Mouse (Mus musculus) heart, embryonic 14.5 days (tissue): Measurements from ENCODE around the gene Ryk. TPM values are rescaled to one million over a fixed set of nuclear protein-coding genes. Genes with fewer than 3 reads are reported as not detected.

ENCODE experiments used
- ATAC-seq: fragments of 200-750 bp; cut with Nextera tagmentation; 2 replicates; pipeline ENCODE4 v1.8.0; 2017; ENCODE audit warnings: low read depth, moderate TSS enrichment; ENCODE audit not compliant: insufficient number of reproducible peaks, insufficient read depth, low FRiP score
- H3K27ac ChIP-seq, 2 experiments: fragments of 200-500 bp in 1 of 2; fragments of 300-500 bp in 1 of 2; sonication (generic) in 1 of 2; replicated peaks in 1 of 2; 2 replicates each; pipeline ENCODE4 v1.5.1; 2012 to 2014; ENCODE audit warnings: low read depth in 2 of 2, low read length in 2 of 2, control low read depth in 1 of 2, mild to moderate bottlenecking in 1 of 2, mixed read lengths in 1 of 2; ENCODE audit not compliant: control insufficient read depth in 1 of 2, insufficient read depth in 1 of 2
- H3K27me3 ChIP-seq: fragments of 300-500 bp; sonication (generic); 2 replicates; pipeline ENCODE4 v1.6.1; 2014; ENCODE audit warnings: mild to moderate bottlenecking, low read length, control low read depth; ENCODE audit not compliant: control insufficient read depth, insufficient read depth
- H3K36me3 ChIP-seq: fragments of 300-500 bp; sonication (generic); 2 replicates; pipeline ENCODE4 v1.6.1; 2014; ENCODE audit warnings: mild to moderate bottlenecking, control low read depth, low read length, mixed read lengths; ENCODE audit not compliant: control insufficient read depth, insufficient read depth
- H3K4me1 ChIP-seq, 2 experiments: fragments of 200-500 bp in 1 of 2; fragments of 300-500 bp in 1 of 2; sonication (generic) in 1 of 2; 2 replicates each; pipeline ENCODE4 v1.6.1; 2012 to 2014; ENCODE audit warnings: low read length in 2 of 2, control low read depth in 1 of 2, mixed read lengths in 1 of 2; ENCODE audit not compliant: control insufficient read depth in 2 of 2, insufficient read depth in 2 of 2
- H3K4me2 ChIP-seq: fragments of 300-500 bp; sonication (generic); 2 replicates; pipeline ENCODE4 v1.6.1; 2014; ENCODE audit warnings: mild to moderate bottlenecking, low read length
- H3K4me3 ChIP-seq, 2 experiments: fragments of 200-500 bp in 1 of 2; fragments of 300-500 bp in 1 of 2; sonication (generic) in 1 of 2; 2 replicates each; pipeline ENCODE4 v1.5.1; 2012 to 2014; ENCODE audit warnings: low read length in 2 of 2, mild to moderate bottlenecking in 2 of 2, control low read depth in 1 of 2, low read depth in 1 of 2, moderate library complexity in 1 of 2; ENCODE audit not compliant: control insufficient read depth in 1 of 2, insufficient read depth in 1 of 2
- H3K9ac ChIP-seq: fragments of 300-500 bp; sonication (generic); 2 replicates; pipeline ENCODE4 v1.6.1; 2014; ENCODE audit warnings: mild to moderate bottlenecking, low read length
- H3K9me3 ChIP-seq: fragments of 300-500 bp; sonication (generic); 2 replicates; pipeline ENCODE4 v1.6.1; 2016; ENCODE audit warnings: low read length, control low read depth; ENCODE audit not compliant: control insufficient read depth
- WGBS: fragments of 180-500 bp; shearing (Covaris S2); extraction: QIAGEN DNeasy Blood & Tissue Kit; methylation state at CpG from one replicate; pipeline ENCODE4 v1.1.7; 2014; 5-methylcytosine and 5-hydroxymethylcytosine counted together
- polyA plus RNA-seq: library from polyadenylated mRNA; unstranded; fragments of >200 nt; fragmentation: Nextera tagmentation; extraction: Ambion mirVana; gene quantifications from 2 replicates; pipeline ENCODE4 v1.2.1, GENCODE M21; 2014

The Ryk gene
- polyA plus RNA-seq, 1 experiment from 2014 or later = 28.3 TPM

DNA sequence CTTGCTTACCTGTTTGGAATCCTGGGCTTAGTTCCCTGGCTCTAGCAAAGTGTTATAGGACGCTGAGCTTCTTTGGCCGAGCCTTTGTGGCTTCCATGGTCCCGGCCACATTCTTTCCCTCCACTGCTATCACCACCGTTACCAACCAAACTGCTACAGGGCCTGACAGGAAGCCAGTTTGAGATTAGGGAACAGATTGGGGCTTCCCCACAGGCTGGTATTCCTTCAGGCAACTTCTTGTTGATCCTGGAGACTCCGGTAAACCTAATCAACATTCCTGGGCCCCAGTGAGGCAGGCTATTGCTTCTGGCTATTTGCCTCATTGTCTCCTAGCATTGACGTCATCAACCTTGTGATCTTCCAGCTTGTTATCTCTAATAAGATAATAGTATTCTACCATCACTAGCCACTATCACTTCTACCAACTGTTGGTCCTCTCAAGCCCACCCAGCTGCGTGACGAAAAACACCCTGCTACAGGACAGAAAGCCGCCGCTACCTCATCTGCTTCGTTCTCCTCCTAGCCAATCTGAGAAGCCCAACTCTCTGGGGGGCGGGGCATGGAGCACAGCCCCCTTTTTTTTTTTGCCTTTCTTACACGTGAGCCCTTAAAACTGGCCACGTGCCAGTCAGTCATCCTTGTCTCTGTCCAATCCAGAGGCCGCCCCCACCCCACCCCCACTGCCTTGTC, 90.1 kb downstream of the Ryk start:
- no peaks in the 10 kb centered on the region for H3K9me3 ChIP-seq
- 0 out of 2 replicates have a peak, but pooled peaks have one; percentile 52 for ATAC-seq
- 0 out of 2 replicates have a peak overlapping the region, but pooled peaks have one; percentile 9 for H3K4me2 ChIP-seq
- no peaks in the 10 kb centered on the region for H3K27me3 ChIP-seq
- peaks cover 17 to 18% of the 10 kb centered on the region in 2 experiments for H3K4me1 ChIP-seq
- no peak overlapping the region for H3K9ac ChIP-seq
- peak overlapping the region in 1 of 2 experiments; percentile 26; a peak in 1 of 4 replicates for H3K27ac ChIP-seq
- H3K36me3 ChIP-seq = no peaks in the 10 kb centered on the region
- no peak overlapping the region for H3K4me3 ChIP-seq
- WGBS = 33% methylated on average over 15 of the region's 15 CpGs

DNA sequence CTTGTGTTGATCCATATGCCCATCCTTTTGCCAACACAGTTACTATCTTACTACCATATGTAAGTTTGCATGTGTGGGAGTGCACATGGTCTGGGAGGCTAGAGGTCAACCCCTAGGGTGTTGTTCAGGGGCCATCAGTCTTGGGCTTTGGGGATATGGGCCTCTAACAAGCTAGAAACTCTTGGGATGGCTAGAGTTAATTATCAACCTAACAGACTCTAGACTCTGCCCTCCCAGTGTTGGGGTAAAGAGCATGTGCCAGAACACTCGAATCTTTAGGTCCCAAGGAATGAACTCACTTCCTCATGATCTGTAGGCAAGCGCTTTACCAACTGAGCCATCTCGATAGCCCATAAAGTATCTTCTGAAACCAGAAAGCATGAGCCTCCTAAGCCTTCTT, 91.4 kb downstream of the Ryk start:
- no peak for ATAC-seq
- Histone ChIP-seq H3K4me2 (no peak overlapping the region), H3K27ac (no peak overlapping the region), H3K27me3 (no peaks in the 10 kb centered on the region), H3K4me3 (no peak overlapping the region), H3K9me3 (no peaks in the 10 kb centered on the region), H3K36me3 (no peaks in the 10 kb centered on the region), H3K4me1 (peaks cover 17 to 18% of the 10 kb centered on the region in 2 experiments), H3K9ac (no peak overlapping the region)
- WGBS = 89% methylated on average over 3 of the region's 3 CpGs

DNA sequence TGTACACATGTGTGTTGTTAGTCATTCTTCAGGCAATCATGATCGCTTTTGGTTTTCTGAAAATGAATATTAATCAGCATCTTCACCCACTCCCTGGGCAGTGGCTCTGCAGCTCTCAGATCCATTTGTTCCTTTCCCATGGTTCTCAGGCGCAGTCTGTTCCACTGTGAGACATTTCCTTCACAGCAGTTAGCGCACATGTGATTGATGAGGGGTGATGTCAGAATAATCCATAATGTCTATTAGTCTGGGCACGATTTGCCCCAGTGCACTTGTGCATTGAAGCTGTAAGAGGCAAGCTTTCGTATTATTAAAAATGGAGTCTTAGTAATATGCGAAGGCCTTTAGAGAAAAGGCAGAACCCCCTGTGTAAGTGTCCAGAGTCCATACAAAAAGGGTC, 95.1 kb downstream of the Ryk start:
- Histone ChIP-seq H3K4me3 (no peak overlapping the region), H3K27ac (no peak overlapping the region), H3K36me3 (no peaks in the 10 kb centered on the region), H3K27me3 (no peaks in the 10 kb centered on the region), H3K9ac (no peak overlapping the region), H3K9me3 (no peaks in the 10 kb centered on the region), H3K4me2 (no peak overlapping the region), H3K4me1 (peaks cover 8 to 12% of the 10 kb centered on the region in 2 experiments; a peak in 3 of 4 replicates)
- ATAC-seq = no peak
- WGBS = 89% methylated on average over 6 of the region's 6 CpGs

DNA sequence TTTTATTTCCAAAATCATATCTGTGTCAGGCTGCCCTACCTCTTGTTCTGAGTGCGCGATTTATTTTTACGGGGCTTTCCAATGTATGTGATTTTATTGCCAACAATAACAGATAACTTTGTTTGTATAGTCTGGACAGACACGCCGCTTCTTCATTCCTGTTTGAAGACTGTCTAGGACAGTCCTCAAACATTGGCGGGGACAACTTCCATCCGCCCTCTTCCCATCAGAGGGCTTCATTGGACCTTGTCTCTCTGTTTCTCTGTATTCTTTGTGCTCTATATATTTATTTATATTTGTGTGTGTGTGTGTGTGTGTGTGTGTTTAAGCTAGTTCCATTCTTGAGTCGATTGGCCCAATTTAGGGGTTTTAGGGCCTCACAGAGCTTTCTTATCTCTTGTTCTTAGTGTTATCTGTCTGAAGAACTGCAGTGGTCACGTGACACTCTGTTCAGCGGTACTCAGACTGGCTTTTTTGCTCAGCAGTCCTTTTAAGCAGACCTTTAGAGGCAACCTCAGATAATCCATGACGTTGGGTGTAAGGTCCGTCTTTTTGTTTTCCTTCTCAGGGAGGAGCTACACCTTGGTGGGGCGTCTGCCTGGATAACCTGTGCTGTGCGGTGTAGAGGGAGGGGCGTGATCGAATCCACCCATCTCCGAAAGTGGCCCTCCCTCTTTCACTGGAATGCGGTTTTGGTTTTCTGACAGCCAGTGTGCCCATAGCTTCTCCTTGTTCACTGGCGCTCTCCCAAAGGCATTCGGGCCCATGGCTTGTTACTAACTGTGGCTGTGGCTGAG, 99.4 kb downstream of the Ryk start:
- ATAC-seq = peak; percentile 35; the same call in 1 of the 2 replicates
- H3K27me3 ChIP-seq = no peaks in the 10 kb centered on the region
- no peak overlapping the region; a peak in 1 of 4 replicates for H3K27ac ChIP-seq
- H3K9me3 ChIP-seq = no peaks in the 10 kb centered on the region
- peaks cover 7 to 8% of the 10 kb centered on the region in 2 experiments; a peak in 3 of 4 replicates for H3K4me1 ChIP-seq
- H3K4me3 ChIP-seq = peak overlapping the region; percentile 25 to 32
- H3K9ac ChIP-seq = peak overlapping the region; percentile 36
- no peaks in the 10 kb centered on the region for H3K36me3 ChIP-seq
- 25% methylated on average over 20 of the region's 20 CpGs for WGBS
- peak overlapping the region; percentile 61 for H3K4me2 ChIP-seq

DNA sequence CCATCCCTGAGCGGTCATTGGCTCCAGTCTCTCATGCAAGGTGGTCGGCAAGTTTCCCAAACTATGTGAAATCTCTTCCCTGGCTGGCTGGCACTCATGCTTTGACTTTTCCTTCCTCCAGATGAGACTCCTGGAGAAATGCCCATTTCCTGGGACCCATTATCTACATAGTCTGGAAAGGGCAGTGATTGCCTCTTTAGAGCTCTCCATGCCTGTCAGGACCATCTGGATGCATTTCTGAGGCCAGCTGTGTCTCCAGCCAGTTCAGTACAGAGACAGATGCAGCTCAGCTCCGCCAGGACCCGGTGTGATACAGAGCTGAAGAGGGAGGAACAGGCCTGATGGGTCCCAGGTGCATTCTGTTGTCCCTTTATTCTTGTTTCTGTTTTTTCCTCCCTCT, 107.5 kb downstream of the Ryk start:
- no peak overlapping the region for H3K27ac ChIP-seq
- no peak overlapping the region for H3K9ac ChIP-seq
- no peaks in the 10 kb centered on the region for H3K36me3 ChIP-seq
- H3K9me3 ChIP-seq = no peaks in the 10 kb centered on the region
- H3K4me2 ChIP-seq = no peak overlapping the region
- no peak for ATAC-seq
- no peaks in the 10 kb centered on the region for H3K27me3 ChIP-seq
- no peak overlapping the region for H3K4me3 ChIP-seq
- WGBS = 71% methylated on average over 4 of the region's 4 CpGs
- H3K4me1 ChIP-seq = 0 out of 4 replicates have a peak, but pooled peaks cover 0 to 3% of the 10 kb centered on the region in 2 experiments

DNA sequence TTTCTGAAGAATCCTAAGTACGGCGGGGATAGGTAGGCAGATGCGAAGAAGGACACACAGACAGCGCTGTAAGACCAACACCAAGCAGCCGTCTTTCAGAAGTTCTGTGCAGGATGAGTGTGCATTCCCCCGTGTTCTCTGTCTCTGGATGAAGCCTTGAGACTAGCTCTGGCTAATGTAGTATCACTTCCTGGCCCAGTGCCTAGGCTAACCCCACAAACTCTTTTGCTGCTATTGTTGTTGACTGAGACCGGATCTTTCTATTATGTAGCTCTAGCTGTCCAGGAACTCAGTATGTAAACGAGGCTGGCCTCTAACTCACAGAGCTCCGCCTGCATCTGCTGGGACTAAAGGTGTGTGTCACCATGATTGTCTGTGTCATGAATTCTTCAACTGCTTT, 110.2 kb downstream of the Ryk start:
- Histone ChIP-seq H3K27me3 (no peaks in the 10 kb centered on the region), H3K36me3 (no peaks in the 10 kb centered on the region), H3K9me3 (no peaks in the 10 kb centered on the region), H3K27ac (no peak overlapping the region), H3K4me2 (no peak overlapping the region), H3K4me3 (no peak overlapping the region), H3K4me1 (0 out of 4 replicates have a peak, but pooled peaks cover 0 to 3% of the 10 kb centered on the region in 2 experiments), H3K9ac (no peak overlapping the region)
- no peak for ATAC-seq
- 88% methylated on average over 9 of the region's 9 CpGs for whole genome bisulfite sequencing

DNA sequence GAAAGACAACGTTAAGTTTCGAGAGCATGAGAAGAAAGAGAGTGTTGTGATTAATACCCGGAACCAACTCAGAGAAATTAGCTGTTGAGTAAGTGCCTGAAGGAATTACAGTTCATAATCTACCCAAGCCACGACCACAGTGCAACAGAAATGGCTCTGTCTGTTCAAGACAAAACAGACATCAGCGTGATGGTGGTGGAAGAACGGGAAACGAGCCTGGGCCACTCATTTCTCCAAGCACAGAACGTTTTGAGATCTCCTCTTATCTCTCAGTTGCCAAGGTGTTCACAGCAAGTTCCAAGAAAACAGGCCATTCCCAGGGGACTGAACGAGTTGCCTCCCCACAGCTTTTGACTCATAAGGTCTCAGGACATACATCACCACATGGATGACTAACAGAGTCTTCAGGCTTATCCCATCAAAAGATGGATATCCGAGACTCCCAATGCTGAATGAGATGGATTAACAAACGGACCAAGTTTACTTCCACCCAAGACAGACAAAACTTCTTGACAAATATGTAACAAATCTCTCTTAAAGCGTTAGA, 111.8 kb downstream of the Ryk start:
- 72% methylated on average over 12 of the region's 12 CpGs for WGBS
- Histone ChIP-seq H3K9ac (no peak overlapping the region), H3K27me3 (no peaks in the 10 kb centered on the region), H3K4me1 (0 out of 4 replicates have a peak, but pooled peaks cover 0 to 3% of the 10 kb centered on the region in 2 experiments), H3K4me2 (no peak overlapping the region), H3K9me3 (no peaks in the 10 kb centered on the region), H3K27ac (no peak overlapping the region), H3K36me3 (no peaks in the 10 kb centered on the region), H3K4me3 (no peak overlapping the region)
- no peak for ATAC-seq
